Mouse (Mus musculus) lung, postnatal 0 days (tissue): Measurements from ENCODE around the gene Vmn1r9.

Experiments
- CTCF ChIP-seq: IDR thresholded peaks from 2 replicates; pipeline ENCODE4 v1.5.1; 2016; ENCODE audit warnings: antibody characterized with exemption, mild to moderate bottlenecking
- EP300 ChIP-seq: IDR thresholded peaks from 2 replicates; pipeline ENCODE4 v1.6.1; 2016; ENCODE audit warnings: antibody characterized with exemption, mild to moderate bottlenecking, control low read depth

GRCm38 (mm10) chr6:57031984-57032383, 34.6 kb upstream of the Vmn1r9 start, which contains the start of gene Vmn1r8:
- no peak for TF ChIP-seq CTCF
- no peak for TF ChIP-seq EP300
